ENCODE assay signal across 10 mouse cellular contexts in the genomic region with DNA sequence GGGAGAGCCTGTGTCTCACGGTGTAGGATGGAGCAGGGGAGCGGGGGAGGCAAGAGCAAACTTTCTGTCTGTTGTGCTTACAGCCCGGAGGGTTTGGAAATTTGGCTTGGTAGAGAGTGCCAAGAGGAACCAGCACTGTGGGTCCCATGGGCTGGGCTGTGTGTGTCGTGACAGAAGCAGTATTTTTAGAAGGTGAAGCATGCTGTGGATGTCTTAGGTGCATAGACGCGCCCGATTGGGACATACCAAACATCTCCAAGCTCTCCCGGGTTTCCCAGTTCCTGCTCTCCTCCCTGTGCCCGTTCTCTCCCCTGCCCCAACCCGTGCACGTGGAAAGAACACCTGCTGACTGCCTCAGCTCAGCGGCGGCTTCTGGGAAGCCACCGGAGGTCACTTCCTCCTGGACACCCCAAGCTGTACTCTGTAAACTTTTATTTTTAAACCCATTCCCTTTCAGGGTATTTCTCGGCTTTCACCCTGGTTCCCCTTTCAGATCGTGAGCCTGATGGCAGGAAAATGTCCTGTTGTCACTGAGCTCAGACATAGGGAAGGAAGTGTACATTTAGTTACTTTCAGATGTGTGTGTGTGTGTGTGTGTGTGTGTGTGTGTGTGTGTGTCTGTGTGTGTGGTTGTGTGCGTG. TPM values are rescaled to one million over a fixed set of nuclear protein-coding genes. Genes with fewer than 3 reads are reported as not detected.
DNase-seq lines count a peak whose midpoint lies in the region; ATAC-seq and TF ChIP-seq lines count a peak whose summit lies in the region.
"Had no signal": no experiment of that assay in that cellular context is flagged by ENCODE, and none has a peak within 500 bp of the region (broad histone marks: within the 10 kb centered on the region; RNA-seq: fewer than 3 reads in every experiment).

No protein-coding gene starts in this region.

- no peak overlapping the region for H3K4me3 ChIP-seq in lung, embryonic 14.5 days (ENCODE audit: low read depth, low read length)
- H3K4me3 ChIP-seq in heart, embryonic 15.5 days, result no peak overlapping the region
- H3K4me3 ChIP-seq: lung, embryonic 15.5 days had no signal

- no peaks in the 10 kb centered on the region for H3K27me3 ChIP-seq in lung, embryonic 14.5 days (ENCODE audit: insufficient read depth, low read length)
- H3K27me3 ChIP-seq in heart, embryonic 15.5 days, result no peaks in the 10 kb centered on the region
- H3K27me3 ChIP-seq: lung, embryonic 15.5 days had no signal

- TF ChIP-seq CTCF in lung, embryonic 14.5 days (IDR thresholded peaks at IDR 0.05; ENCODE audit: low read depth), result no peak

- no peak overlapping the region; the same call in 1 of the 2 replicates for H3K9ac ChIP-seq in lung, embryonic 14.5 days
- H3K9ac ChIP-seq in heart, embryonic 15.5 days, result no peak overlapping the region
- H3K9ac ChIP-seq: lung, embryonic 15.5 days had no signal

- H3K9me3 ChIP-seq in lung, embryonic 14.5 days (ENCODE audit: low read depth, low read length), result no peaks in the 10 kb centered on the region
- no peaks in the 10 kb centered on the region for H3K9me3 ChIP-seq in heart, embryonic 15.5 days (replicated peaks)
- H3K9me3 ChIP-seq: lung, embryonic 15.5 days had no signal

- no peaks in the 10 kb centered on the region for H3K36me3 ChIP-seq in lung, embryonic 14.5 days (ENCODE audit: insufficient read depth)
- H3K36me3 ChIP-seq in heart, embryonic 15.5 days, result no peaks in the 10 kb centered on the region
- H3K36me3 ChIP-seq: lung, embryonic 15.5 days had no signal

- WGBS in lung, embryonic 14.5 days, result 47% methylated on average over 17 of the region's 17 CpGs
- 49% methylated on average over 17 of the region's 17 CpGs for WGBS in heart, embryonic 15.5 days

- peak; percentile 51 for DNase-seq in gastrocnemius, adult 18-20 months (ENCODE audit: low spot score)
- no peak for DNase-seq in gastrocnemius, postnatal 10 days
- DNase-seq in lung, embryonic 14.5 days, result no peak
- no peak for DNase-seq in lung, postnatal 10 days
- DNase-seq in naive thymus-derived CD4-positive, alpha-beta T cell, adult 2 months (ENCODE audit: low read depth), result peak; percentile 64
- no peak for DNase-seq in left cerebral cortex, adult 8-10 months (ENCODE audit: low spot score in 2 of 2)
- no peak for DNase-seq in right cerebral cortex, adult 2 months (ENCODE audit: low spot score in 2 of 2)

- H3K4me1 ChIP-seq in lung, embryonic 14.5 days (ENCODE audit: insufficient read depth), result peaks cover 39% of the 10 kb centered on the region; the same call in 1 of the 2 replicates
- H3K4me1 ChIP-seq in heart, embryonic 15.5 days (replicated peaks), result peaks cover 64% of the 10 kb centered on the region

- no peak for ATAC-seq in lung, embryonic 14.5 days (ENCODE audit: insufficient read depth)
- no peak for ATAC-seq in heart, embryonic 15.5 days (replicated peaks; ENCODE audit: insufficient number of reproducible peaks, insufficient read depth, low FRiP score, low read depth)
- ATAC-seq: forebrain, embryonic 14.5 days had no signal

- H3K4me2 ChIP-seq in lung, embryonic 14.5 days, result 0 out of 2 replicates have a peak overlapping the region, but pooled peaks have one; percentile 3
- H3K4me2 ChIP-seq in heart, embryonic 15.5 days, result peak overlapping the region; percentile 14
- H3K4me2 ChIP-seq: lung, embryonic 15.5 days had no signal

- no peak overlapping the region for H3K27ac ChIP-seq in lung, embryonic 14.5 days (ENCODE audit: low read depth)
- H3K27ac ChIP-seq in heart, embryonic 15.5 days, result peak overlapping the region; percentile 17; the same call in 1 of the 2 replicates
- H3K27ac ChIP-seq: lung, embryonic 15.5 days had no signal

RNA-seq across cellular contexts. Expression of a gene that starts 10.0 kb away (rescaled TPM):
- total RNA-seq in gastrocnemius, adult 18-20 months (2021), result 1 to 10 TPM; 3.1 to 6.6 TPM
- total RNA-seq in gastrocnemius, postnatal 10 days (2021), result 1 to 10 TPM; 6.2 to 9.8 TPM
- polyA plus RNA-seq in lung, embryonic 14.5 days (2014; fragmentation: Nextera tagmentation; extraction: Ambion mirVana), result 5.4 and 6.4 TPM in 2 replicates
- 6.7 and 10.9 TPM in 2 replicates for polyA plus RNA-seq in heart, embryonic 15.5 days (2015; fragmentation: Nextera tagmentation; extraction: Ambion mirVana)
- 1 to 10 TPM; 3.1 to 7.5 (median 3.6) TPM for total RNA-seq in left cerebral cortex, adult 8-10 months (2022)

RNA-seq across cellular contexts. Expression of a gene that starts 26.2 kb away (rescaled TPM):
- 10 to 100 TPM; 17.6 to 18.5 TPM for total RNA-seq in gastrocnemius, adult 18-20 months (2021)
- total RNA-seq in gastrocnemius, postnatal 10 days (2021), result 10 to 100 TPM; 17.8 to 21.6 TPM
- polyA plus RNA-seq in lung, embryonic 14.5 days (2014; fragmentation: Nextera tagmentation; extraction: Ambion mirVana), result 35.8 and 40.8 TPM in 2 replicates
- 21.9 and 26.8 TPM in 2 replicates for polyA plus RNA-seq in heart, embryonic 15.5 days (2015; fragmentation: Nextera tagmentation; extraction: Ambion mirVana)
- total RNA-seq in left cerebral cortex, adult 8-10 months (2022), result 10 to 100 TPM; 77.9 to 92.4 (median 82.4) TPM

Comparison
In these comparisons a context has a peak if more than half of its experiments do, and no peak if none do; other contexts are left out.
1. DNase-seq: peak in gastrocnemius, adult 18-20 months (single experiment) and naive thymus-derived CD4-positive, alpha-beta T cell, adult 2 months (single experiment); none in gastrocnemius, postnatal 10 days (single experiment), lung, embryonic 14.5 days (single experiment), lung, postnatal 10 days (single experiment), left cerebral cortex, adult 8-10 months (0 of 2) and right cerebral cortex, adult 2 months (0 of 2).